Mouse (Mus musculus) cerebellum, adult 2 months (tissue): ENCODE data around the gene Trhde.

Experiments
- CTCF ChIP-seq: fragments of 200-500 bp; IDR thresholded peaks from 2 replicates; pipeline ENCODE4 v1.5.1; 2011; ENCODE audit warnings: low read depth, mild to moderate bottlenecking, control low read depth, low read length, moderate library complexity, borderline replicate concordance; ENCODE audit not compliant: insufficient read depth
- POLR2A ChIP-seq: fragments of 200-500 bp; IDR thresholded peaks from 2 replicates; pipeline ENCODE4 v1.6.1; 2011; ENCODE audit warnings: low read length, control low read depth, borderline replicate concordance; ENCODE audit not compliant: insufficient read depth

- TF ChIP-seq POLR2A (no peak), CTCF (no peak)
These were observed 398.3 kb downstream of the Trhde start for GRCm38 (mm10) chr10:114403795-114404194.
